Mouse (Mus musculus) CH12.LX (cell line): ENCODE data around the gene Mapk8.

Experiments
- CTCF ChIP-seq, 2 experiments: IDR thresholded peaks in 1 of 2; conservative IDR thresholded peaks in 1 of 2; 2 replicates each; pipeline ENCODE4 v1.5.1; 2011 to 2012; ENCODE audit warnings: low read depth in 2 of 2, low read length in 2 of 2, improper control_type of control experiment in 1 of 2, inconsistent platforms in 1 of 2, mild to moderate bottlenecking in 1 of 2, moderate library complexity in 1 of 2
- ELF1 ChIP-seq: IDR thresholded peaks from 2 replicates; pipeline ENCODE4 v1.6.1; 2014; ENCODE audit warnings: low read depth, mild to moderate bottlenecking, inconsistent platforms, low read length, improper control_type of control experiment
- EP300 ChIP-seq: IDR thresholded peaks from 2 replicates; pipeline ENCODE4 v1.6.1; 2011; ENCODE audit warnings: low read length, improper control_type of control experiment
- HCFC1 ChIP-seq: IDR thresholded peaks from 2 replicates; pipeline ENCODE4 v1.6.1; 2012; ENCODE audit warnings: low read depth, mild to moderate bottlenecking, inconsistent platforms, low read length, improper control_type of control experiment
- JUND ChIP-seq: conservative IDR thresholded peaks from 2 replicates; pipeline ENCODE4 v1.6.1; 2011; ENCODE audit warnings: low read depth, low read length, improper control_type of control experiment
- MEF2A ChIP-seq: IDR thresholded peaks from 2 replicates; pipeline ENCODE4 v1.6.1; 2014; ENCODE audit warnings: low read depth, mild to moderate bottlenecking, inconsistent platforms, low read length, improper control_type of control experiment, borderline replicate concordance
- NELFE ChIP-seq: IDR thresholded peaks from 2 replicates; pipeline ENCODE4 v1.6.1; 2011; ENCODE audit warnings: low read depth, low read length, improper control_type of control experiment
- NRF1 ChIP-seq: IDR thresholded peaks from 2 replicates; pipeline ENCODE4 v1.6.1; 2014; ENCODE audit warnings: low read depth, mild to moderate bottlenecking, inconsistent platforms, low read length, improper control_type of control experiment, moderate library complexity
- POLR2A ChIP-seq: IDR thresholded peaks from 2 replicates; pipeline ENCODE4 v1.6.1; 2011; ENCODE audit warnings: low read depth, mild to moderate bottlenecking, improper control_type of control experiment, low read length
- POLR2AphosphoS2 ChIP-seq: IDR thresholded peaks from 2 replicates; pipeline ENCODE4 v1.6.1; 2011; ENCODE audit warnings: low read depth, low read length, improper control_type of control experiment
- USF1 ChIP-seq: IDR thresholded peaks from 2 replicates; pipeline ENCODE4 v1.6.1; 2014; ENCODE audit warnings: low read depth, mild to moderate bottlenecking, inconsistent platforms, low read length, improper control_type of control experiment
- USF2 ChIP-seq: conservative IDR thresholded peaks from 2 replicates; pipeline ENCODE4 v1.6.1; 2011; ENCODE audit warnings: low read depth, low read length, improper control_type of control experiment
- ZMIZ1 ChIP-seq: IDR thresholded peaks from 2 replicates; pipeline ENCODE4 v1.6.1; 2012; ENCODE audit warnings: low read depth, mild to moderate bottlenecking, inconsistent platforms, low read length, improper control_type of control experiment
- ZNF384 ChIP-seq: IDR thresholded peaks from 2 replicates; pipeline ENCODE4 v1.6.1; 2012; ENCODE audit warnings: low read depth, low read length, improper control_type of control experiment, inconsistent platforms

GRCm38 (mm10) chr14:33463658-33464057 is 16.7 kb upstream of the Mapk8 start:
- no peak for TF ChIP-seq POLR2AphosphoS2
- TF ChIP-seq CTCF (conservative IDR thresholded peaks at IDR 0.05 in 1 of 2, IDR thresholded peaks at IDR 0.05 in 1 of 2; ENCODE audit: low read depth in 2 of 2, low read length in 2 of 2): no peak
- no peak for TF ChIP-seq USF2
- TF ChIP-seq POLR2A: no peak
- no peak for TF ChIP-seq ELF1
- TF ChIP-seq EP300: no peak
- no peak for TF ChIP-seq NRF1
- TF ChIP-seq ZNF384: no peak
- no peak for TF ChIP-seq JUND
- TF ChIP-seq USF1: no peak
- no peak for TF ChIP-seq MEF2A
- TF ChIP-seq NELFE: no peak
- TF ChIP-seq HCFC1: no peak
- TF ChIP-seq ZMIZ1: no peak
